Mouse (Mus musculus) brain, embryonic 18.5 days (tissue): ENCODE data around the gene Pcdh20.

Source experiments
- DNase-seq: peaks from one replicate; pipeline ENCODE4 v3.0.0-alpha.2; 2012; ENCODE audit warnings: low read depth, low spot score

Gene Pcdh20

GRCm38 (mm10) chr14:88470495-88471434 lies at the start of gene Pcdh20:
TSS of gene Pcdh20 (minus strand) at chr14:88471396.
- no peak for DNase-seq

- DNase-seq = no peak
Observed at GRCm38 (mm10) chr14:88479909-88480308, 8.7 kb upstream of the Pcdh20 start.

- no peak for DNase-seq
Observed at GRCm38 (mm10) chr14:88469956-88470355, 1.2 kb downstream of the Pcdh20 start.

DNA sequence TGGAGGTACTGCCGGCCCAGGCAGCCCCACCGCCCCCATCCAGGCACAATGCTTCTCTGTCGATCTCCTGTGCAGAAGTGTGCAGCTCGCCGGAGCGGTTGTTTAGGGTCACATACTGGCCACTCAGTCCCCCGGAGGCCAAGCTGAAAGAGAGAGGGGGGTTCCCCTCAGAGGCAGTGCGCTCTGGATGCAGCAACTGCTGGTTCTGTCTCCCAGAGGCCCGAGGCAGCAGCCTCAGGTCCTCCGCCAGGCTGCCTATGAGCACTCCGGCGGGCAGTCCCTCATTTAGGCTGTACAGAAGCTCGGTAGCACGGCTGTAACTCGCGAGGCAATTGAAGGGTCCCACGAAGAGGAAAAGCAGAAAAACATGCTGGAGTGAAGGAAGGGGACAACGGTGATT lies 1.8 kb downstream of the Pcdh20 start:
- no peak for DNase-seq

DNA sequence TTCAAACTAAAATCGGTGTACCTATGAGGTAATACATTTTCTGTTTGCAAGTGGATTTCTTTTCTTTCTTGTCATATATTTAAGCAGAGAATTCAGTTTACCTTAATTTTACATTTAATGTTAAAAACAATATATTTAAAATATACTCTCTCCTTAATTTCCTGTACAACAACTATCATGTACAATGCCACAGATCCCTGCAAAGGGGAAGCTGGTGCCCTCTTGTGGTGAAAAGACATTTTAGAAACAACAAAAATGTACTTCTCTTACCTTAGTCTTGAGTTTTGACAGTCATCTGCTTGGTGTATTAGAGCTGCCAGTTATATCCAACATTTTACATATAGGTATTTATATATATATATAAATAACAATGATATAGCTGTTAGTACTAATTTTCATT lies 4.8 kb downstream of the Pcdh20 start:
- no peak for DNase-seq

DNA sequence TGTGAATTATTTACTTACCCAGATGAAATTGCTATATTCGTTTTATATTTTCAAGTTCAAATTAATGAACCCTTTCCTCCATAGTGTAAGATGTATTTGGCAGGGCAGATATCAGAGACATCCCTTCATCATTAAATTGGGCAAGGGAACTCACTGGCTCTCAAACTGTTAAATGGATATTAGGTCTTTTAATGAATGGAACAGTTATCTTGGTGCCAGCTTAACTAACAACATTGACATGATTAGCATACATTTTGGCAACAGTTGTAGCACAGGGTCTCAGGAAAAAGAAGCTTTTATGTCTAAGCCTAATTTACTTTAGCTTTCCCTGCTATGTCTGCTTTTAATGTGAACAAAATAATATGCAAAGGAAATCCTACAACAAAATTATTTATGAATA lies 6.8 kb downstream of the Pcdh20 start:
- DNase-seq = no peak

DNA sequence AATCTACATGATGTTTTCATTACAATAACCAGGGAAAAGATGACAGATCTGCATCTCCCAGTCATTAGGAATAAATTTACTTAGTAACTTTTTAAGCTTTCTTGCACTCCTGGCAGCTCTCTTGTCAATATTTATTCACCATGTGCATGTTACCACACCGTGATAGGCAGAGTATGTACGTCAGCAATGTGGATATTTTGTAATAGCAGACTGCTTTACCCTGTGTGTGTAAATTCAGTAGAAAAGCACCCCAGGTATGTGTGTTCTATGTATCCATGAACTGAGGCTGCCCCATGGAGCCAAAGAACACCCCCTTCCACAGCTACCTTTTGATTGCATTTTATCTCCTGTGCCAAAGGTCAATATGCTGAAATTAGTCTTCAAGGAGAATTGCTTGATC lies 7.8 kb downstream of the Pcdh20 start:
- DNase-seq = no peak

GRCm38 (mm10) chr14:88462944-88463343 lies 8.3 kb downstream of the Pcdh20 start:
- no peak for DNase-seq

DNA sequence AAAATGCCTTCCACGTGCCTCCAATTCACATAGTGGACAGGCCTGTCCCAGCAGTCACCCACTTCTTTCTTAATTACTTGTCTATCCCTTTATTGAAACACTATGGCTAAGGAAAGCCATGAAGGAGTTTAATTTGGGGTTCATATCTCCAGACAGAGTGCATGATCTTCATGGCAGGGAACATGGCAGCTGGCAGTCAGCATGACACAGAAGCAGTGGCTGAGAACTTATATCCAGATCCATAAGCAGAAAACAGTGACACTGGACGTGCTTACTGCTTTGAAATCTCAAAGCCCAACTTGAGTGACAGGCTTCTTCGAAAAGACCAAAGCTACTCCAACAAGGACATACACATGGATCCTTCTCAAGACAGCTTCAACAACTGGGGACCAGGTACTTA lies 10.5 kb downstream of the Pcdh20 start:
- no peak for DNase-seq

DNA sequence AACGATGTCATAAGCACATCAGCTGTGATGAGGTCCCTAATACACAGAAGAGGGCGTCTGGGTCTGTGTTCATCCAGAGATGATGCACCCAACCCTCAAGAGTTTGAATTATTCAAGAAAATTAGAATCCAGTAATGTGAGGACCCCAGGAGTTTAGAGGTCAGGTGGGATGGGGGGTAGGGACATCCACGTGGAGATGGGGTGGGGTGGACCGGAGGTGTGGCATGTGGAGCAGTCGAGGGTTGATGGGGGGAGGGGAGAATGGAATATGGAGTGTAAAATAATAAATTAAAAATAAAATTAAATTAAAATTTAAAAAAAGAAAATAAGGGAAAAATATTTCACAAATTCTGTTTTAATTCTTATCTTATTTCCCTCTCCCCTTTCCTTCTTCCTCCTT lies 27.9 kb downstream of the Pcdh20 start:
- no peak for DNase-seq

DNA sequence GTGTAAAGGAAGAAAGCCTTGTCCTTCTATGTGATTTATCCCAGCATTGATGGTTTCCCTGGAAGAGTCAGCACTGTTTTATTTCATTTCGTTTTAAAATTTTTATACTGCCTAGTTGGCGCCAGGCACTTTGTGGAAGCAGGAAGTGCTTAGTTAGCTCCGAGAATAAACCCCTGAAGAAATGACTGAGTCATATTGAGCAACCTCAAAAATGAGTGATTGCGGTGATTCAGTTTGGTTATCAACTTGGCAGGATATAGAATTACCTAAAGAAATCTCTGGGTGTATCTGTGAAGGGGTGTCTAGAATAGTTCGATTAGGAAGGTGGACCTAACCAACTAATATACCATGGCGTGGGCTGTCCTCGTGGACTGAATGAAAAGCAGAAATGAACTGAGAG lies 41.8 kb downstream of the Pcdh20 start:
- DNase-seq = no peak

DNA sequence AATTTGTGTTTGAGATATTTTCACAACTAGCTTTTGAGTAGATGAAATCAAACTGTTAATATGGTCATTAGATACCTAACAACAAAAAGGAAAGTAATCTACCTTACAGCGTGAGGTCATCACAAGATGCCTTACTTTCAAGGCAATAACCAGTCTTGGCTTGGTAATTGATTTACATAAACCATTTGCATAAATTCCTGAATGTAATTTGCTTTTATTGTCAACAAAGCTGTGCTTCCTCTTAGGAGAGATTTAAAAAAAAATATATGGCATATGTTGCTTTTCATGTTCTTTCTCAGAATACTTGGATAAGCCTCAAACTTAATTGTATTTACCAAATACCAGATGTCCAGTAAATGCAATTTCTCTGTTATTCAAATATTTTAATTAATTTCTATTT lies 43.8 kb downstream of the Pcdh20 start:
- DNase-seq = no peak
